Mouse (Mus musculus) kidney, postnatal 25 days (tissue): ENCODE measurements at regions not wholly inside any gene's neighbourhood (a gene's known extent, or its start where the extent isn't known, plus 50 kb on each side); places are given as distances from the start of the nearest gene placed in this dataset.

ENCODE experiments used
- DNase-seq, 2 experiments: peaks; one replicate each; pipeline ENCODE4 v3.0.0; 2021; ENCODE audit warnings: mixed read lengths in 2 of 2

GRCm38 (mm10) chr8:34623783-34624182, 512.2 kb upstream of the Gm10131 start:
- DNase-seq = no peak

DNA sequence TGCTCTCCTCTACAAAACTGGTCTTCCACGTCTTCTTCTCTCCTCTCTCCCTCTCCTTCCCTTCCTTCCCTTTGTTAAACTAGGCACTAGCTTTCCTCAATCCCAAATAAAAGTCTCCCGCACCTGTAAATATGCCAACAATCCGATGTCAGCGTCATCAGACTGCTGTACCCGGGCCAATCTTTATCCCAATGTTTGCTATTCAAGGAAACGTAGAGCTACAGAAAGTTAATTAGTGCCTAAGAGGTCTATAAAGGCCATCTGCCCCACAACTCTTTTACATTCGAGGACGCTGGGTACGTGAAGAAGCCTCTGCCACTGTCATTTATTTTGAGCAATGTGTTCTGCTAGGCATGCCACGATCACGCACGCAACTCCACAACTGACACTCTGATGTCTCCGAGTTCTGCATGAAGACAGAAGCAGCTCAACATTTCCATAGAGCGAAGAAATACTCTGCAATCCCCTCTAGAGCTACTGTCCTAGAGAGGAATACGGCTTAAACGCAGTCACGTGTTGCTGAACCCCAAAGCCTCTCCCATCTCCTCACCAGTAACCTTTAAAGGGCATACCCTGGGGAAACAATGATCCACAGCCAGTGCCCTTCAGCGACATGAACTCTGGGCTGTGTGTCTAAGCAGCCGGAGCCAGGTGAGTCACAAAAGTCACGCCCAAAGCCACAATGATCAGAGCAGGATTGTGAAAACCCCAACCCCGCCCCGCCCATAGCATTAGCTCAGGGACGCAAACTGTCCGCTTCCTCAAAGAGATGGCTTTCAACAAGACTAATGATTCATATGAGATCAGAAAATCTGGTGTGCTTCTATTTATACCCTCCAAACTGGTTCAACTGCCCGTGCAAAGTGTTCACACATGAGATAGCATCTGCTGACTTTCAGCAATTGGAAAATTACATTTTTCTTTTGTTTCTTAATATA, 510.9 kb upstream of the Gm10131 start:
- no peak for DNase-seq

- DNase-seq = no peak
Observed at GRCm38 (mm10) chr8:34618046-34618445, 506.5 kb upstream of the Gm10131 start.

- DNase-seq = no peak
Observed at GRCm38 (mm10) chr8:34614987-34615386, 503.4 kb upstream of the Gm10131 start.

DNA sequence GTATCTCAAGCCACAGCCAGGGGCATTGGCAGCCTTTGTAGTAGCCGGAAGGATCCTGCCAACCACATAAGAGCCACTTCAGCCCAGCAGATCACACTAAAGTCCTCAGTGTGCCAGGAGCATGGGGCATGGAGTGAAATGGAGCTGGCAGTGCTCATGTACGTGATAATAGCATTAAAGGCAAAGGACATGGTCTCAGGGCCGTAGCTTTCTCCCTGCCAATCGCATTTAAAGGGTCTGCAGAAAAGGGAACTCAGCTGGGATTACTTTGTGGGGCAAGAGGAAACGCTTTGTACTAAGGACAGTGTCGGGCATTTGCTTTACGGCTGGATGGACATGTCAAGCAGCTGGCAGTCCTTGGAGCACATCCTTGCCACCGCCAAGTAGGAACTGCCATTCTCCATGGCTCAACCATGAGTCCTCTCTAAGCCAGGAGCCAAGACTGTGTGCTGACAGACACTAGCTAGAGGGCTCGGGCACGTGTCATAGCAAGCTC, 502.5 kb upstream of the Gm10131 start:
- DNase-seq = no peak

DNA sequence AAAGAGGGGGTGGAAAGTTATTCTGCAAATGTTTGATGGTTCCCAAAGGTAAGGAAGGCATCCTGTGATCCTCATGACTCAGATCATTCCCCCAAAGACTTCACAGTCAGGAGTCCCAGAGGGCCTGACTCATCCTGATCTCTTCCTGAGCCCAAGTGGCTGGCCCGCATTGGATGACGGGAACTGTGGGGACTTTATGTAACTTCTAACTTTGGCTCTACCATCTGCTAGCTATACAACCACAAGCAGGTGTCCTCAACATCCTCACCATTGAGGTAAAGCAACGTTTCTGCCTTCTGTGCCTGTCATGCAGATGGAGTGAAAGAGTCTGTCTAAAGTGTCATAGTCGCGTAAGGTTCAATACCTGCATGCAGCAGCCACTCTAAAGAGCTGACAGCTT, 501.6 kb upstream of the Gm10131 start:
- DNase-seq = no peak

DNA sequence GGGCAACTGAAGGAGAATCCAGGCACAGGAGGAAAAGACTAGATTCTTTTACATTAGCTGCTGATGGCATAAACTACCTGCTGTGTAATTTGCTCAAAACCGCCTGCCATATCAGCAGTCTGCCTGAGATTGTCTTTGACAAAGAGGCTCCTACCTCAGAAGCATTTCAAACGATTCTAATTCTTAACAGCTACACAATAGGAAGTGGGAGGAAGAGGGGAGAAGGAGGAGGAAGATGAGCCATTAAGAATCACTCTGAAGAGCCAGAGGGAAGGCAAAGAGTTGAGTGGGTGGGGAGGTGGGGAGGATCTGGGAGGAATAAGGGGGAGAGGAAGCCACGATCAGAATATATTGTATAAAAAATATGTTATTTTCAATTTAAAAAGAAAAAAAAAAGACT, 500.9 kb upstream of the Gm10131 start:
- no peak for DNase-seq

- DNase-seq = no peak
Observed at GRCm38 (mm10) chr8:34610186-34610585, 498.6 kb upstream of the Gm10131 start.

DNA sequence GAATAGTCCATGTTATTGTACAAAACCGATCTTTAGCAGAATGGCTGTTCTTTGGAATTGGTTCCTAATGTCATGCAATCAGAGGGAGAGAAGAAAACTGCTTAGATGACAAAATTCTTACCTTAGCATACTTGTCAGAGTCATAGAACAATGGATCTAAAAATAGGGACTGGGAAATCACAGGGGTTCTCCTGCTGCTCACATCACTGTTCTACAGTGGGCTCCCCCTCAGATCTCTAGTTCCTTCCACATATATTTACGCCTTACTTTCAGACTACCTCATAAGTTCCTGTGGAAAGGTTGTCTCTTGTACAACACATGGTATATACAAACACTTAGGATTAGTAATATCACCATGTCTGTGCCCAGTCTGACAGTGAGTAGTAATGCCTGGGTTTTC, 495.9 kb upstream of the Gm10131 start:
- DNase-seq = no peak

DNA sequence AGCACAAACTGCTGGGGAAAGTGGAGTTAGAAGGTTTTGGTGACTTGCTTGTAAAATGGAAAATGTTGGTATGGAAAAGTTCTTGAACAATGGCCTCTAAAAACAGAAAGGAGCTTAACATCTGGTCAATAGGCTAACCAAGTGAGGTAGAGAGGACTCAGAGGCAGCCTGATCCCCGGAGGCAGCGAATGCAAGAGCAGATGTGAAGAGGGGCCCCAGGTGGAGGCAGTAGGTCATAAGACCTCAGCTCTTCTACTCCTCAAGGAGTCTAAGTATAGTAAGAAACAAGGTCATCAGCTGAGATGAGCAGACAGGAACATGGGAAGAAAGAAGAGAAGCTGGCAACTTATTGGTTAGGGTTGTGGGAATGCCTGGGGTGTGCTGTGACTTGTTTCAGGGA, 493.5 kb upstream of the Gm10131 start:
- no peak for DNase-seq

DNA sequence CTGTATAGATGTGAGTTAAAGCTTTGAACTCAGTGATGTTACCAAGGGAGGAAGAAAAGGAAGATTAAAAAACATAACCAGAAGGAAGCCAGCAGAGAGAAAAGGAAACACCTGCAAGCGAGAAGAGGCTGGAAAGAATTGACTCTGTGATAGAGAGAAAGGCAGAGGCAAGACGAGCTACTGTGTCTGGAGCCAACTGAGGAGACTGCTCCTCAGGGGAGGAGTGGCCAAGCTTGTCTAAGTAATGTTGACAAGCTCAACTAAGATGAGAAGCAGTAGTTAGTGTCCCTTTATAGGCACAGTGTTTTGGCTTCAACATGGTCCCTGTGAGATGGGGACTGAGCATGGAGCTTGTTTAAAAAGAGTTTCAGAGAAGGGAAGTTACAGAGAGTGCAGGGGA, 493.0 kb upstream of the Gm10131 start:
- no peak for DNase-seq

DNA sequence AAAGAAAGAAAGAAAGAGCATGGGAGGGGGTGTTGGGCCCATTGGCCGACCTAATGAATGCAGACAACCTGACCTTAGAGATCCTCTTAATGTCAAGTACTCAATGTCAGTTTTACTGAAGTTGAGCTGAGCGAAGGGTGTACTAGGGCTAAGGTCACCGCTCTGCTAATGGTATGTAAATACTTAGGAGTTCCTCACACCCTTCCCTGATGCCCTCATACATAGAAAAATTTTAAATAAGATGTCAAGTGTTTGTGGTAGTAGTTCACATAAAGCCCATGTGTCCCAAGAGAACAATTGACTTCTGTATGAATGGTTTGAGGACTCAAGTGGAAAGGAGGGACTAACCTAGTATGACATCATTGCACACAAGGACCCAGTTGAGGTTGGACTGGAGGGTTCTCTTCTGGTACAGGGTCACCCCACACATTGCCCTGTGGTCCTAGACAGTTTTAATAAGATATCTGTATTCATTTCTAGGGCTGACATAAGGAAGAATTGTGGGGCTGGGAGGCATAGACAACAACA, 490.0 kb upstream of the Gm10131 start:
- DNase-seq = no peak

DNA sequence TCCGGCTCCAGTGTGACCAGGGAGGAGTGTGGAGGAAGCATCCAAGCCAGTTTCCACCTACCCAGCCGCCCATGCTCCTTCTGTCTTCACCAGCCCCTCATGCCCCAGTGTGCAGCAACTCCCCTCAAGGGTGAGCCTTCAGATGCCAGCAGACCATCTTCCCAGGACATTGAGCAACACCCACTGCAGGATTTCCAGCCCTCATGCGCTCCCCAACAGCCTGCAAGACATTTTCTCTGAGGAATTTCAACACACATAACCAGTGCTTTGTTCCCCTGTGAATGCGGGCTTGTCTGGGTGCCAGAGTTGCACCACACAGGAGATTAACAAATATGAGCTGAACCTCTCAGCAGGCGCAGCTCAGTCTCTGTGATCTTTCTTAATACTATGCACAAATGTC, 489.3 kb upstream of the Gm10131 start:
- peak in 1 of 2 experiments; percentile 38 for DNase-seq

DNA sequence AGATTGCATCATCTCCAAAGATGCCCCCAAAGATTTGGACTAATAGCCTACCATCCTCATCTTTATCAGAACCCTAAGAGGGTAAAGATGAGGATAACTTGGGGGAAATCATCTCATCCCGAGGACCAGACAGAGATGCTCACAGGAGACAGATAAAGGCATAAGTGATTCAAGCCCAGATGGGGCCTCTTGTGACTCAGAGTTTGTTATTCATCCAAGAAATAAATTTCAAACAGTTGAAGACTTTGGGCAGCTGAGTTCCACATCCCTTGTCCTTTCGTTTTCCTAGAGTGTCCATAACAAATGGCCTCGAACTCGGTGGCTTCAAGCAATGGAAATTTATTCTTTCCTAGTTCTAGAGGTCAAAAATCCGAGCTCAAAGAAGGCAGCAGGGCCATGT, 485.1 kb upstream of the Gm10131 start:
- no peak for DNase-seq

DNA sequence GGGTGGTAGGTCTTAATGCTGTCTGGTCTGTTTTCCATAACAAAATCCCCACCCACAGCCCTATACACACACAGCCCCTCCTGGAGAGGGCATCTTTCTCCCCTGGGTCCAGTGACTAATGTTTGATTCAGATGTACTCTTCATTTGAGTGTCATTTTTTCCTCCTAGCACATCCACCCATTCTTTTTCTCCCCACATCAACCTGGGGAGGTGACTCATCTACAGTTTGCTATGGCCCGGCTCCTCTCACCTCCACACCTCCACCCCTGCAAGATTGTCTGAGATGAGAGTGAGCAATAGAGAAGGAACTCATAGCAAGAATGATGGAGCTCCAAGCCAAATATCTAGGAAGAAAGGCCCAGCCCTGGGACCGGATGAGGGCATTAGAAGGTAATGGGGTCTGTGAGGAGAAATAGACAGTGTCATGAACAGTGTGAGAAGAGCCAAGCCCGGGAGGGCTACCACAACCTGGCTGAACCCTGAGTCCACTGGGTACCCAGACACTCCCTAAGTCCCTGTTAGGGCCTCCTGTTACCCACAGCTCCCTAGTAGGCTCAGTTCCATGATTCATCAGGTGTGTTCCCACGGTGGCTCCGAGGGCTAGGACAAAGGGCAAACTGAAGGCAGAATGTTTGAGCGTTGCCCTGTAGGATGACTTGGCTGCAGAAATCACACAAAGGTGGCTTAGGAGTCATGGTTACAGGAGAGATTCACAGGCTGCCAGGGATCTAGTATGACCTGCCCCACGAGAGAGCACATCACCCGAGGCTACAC, 479.6 kb upstream of the Gm10131 start:
- DNase-seq = no peak

DNA sequence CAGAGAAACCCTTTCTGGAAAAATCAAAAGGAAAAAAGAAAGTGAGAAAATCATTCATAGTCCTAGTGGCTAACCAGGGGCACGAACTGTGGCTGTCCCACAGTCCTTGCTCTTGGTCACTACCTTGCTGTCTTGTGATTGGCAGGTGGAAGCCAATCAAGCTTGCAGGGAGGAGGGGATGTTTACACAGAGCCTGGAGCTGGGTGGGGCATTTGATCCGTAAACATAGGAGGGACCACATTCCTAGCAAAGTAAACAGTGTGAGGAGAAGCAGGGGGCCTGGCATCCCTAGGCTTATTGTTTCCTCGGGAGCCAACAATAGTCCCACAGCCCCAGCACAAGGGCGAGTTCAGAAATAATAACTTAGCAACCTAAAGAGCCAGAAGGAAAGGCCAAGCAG, 466.5 kb upstream of the Gm10131 start:
- DNase-seq = no peak

- DNase-seq = no peak
Observed at GRCm38 (mm10) chr8:34574009-34574408, 462.5 kb upstream of the Gm10131 start.

DNA sequence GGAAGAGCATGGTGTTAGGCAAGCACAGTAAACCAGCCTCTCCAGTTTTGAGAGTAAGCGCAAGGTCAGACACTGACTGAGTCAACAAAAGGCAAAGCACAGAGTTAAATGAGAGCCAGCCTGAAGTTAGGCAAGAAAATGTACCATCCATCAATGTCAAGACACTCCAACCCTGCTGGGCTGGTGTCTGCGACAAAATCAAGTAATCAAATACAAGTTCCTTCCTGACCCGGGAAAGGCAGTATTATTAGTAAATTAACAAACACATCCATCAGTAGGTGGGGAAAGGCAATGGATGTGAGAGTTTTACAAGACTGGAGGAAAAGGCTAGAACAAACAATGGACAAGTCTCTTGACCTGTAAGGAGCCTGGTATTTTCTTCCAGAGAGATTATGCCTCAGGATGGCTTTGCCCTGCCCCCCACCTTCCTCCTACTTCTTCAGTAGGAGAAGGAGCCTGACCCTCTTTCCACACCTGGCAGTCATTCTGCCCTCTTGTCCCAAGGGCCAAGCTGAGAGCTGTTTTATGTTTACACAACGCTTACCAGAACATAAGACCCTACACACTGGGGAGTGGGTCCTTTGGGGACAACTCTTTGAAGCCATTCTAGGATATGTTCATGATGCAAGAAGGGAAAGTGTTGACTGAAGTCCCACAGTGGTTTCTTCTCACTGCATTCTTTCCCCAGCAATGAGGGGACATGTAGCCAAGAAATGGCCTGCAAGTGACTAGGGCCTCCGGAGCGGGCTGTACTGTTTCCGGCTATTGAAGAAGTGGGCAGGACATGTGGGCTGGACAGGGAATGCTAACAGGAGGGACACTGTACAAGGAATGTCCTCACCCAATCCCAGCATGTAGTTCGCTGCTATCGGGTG, 461.7 kb upstream of the Gm10131 start:
- DNase-seq = peak in 1 of 2 experiments; percentile 55

- DNase-seq = no peak
Observed at GRCm38 (mm10) chr8:34571736-34572135, 460.2 kb upstream of the Gm10131 start.

DNA sequence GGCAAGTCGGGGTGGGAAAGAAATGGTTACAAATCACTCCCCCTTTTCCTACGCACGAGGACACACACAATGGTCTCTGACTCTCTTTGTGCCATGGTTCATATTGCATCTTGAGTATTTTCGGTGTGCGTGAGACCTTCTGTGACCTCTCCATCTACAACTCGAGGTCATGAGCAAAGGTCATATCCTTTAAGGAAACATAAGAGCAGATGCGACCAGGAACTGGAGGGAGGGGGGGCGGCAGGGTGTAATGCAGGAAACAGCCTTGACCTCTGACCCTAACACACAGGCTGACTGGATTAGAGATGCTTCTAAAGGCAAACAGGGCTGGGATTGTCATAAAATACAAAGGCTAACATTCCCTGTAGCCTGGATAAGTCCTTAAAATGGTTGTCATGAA, 450.7 kb upstream of the Gm10131 start:
- DNase-seq = peak in 1 of 2 experiments; percentile 25

- no peak for DNase-seq
Observed at GRCm38 (mm10) chr8:34549786-34550185, 438.2 kb upstream of the Gm10131 start.

- no peak for DNase-seq
Observed at GRCm38 (mm10) chr8:34546815-34547214, 435.3 kb upstream of the Gm10131 start.
